Mouse (Mus musculus) olfactory bulb, adult 2 months (tissue): ENCODE data around the gene Notch4.

ENCODE experiments used
- CTCF ChIP-seq: fragments of 200-500 bp; IDR thresholded peaks from 2 replicates; pipeline ENCODE4 v1.5.1; 2012; ENCODE audit warnings: low read depth, mild to moderate bottlenecking, low read length, moderate library complexity; ENCODE audit not compliant: insufficient read depth
- POLR2A ChIP-seq: fragments of 200-500 bp; IDR thresholded peaks from 2 replicates; pipeline ENCODE4 v1.6.1; 2012; ENCODE audit warnings: mild to moderate bottlenecking, low read depth, low read length, moderate library complexity; ENCODE audit not compliant: insufficient read depth

GRCm38 (mm10) chr17:34578070-34578469, 14.0 kb downstream of the Notch4 start:
- TF ChIP-seq POLR2A = no peak
- TF ChIP-seq CTCF = no peak
